Mouse (Mus musculus): ENCODE measurements at regions not wholly inside any gene's neighbourhood (a gene's known extent, or its start where the extent isn't known, plus 50 kb on each side); places are given as distances from the start of the nearest gene placed in this dataset.

DNA sequence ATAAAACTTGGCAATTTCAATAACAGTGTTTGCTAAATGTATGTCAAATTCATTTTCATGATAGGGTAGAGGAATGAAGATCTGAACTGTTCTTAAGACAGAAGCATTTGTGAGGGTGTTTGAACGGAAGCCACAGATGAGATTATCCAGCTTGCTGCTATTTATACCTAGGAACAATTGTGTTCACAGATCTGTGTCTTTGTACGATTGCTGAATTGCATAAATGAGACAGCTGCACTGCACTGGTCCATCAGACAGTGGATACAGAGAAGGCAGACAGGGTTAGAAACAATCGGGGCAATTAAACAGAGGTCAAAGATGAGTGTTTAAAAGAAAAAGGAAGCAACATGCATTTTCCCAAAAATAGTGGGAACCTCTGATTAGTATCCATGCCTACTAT, 786.6 kb upstream of the Chrm3 start:
- TF ChIP-seq ELF1 (IDR thresholded peaks at IDR 0.05; ENCODE audit: low read depth, low read length): no peak
- TF ChIP-seq MAZ (IDR thresholded peaks at IDR 0.05; ENCODE audit: low read depth, low read length): no peak
- no peak for TF ChIP-seq GABPA (IDR thresholded peaks at IDR 0.05; ENCODE audit: insufficient replicate concordance, low read depth, low read length)
- no peak for TF ChIP-seq CTCF (conservative IDR thresholded peaks at IDR 0.05 in 1 of 2, IDR thresholded peaks at IDR 0.05 in 1 of 2; ENCODE audit: low read depth in 2 of 2, low read length in 2 of 2)
- no peak for TF ChIP-seq ZNF384 (IDR thresholded peaks at IDR 0.05; ENCODE audit: low read depth, low read length)
- no peak for TF ChIP-seq EP300 (IDR thresholded peaks at IDR 0.05; ENCODE audit: low read length)
- no peak for TF ChIP-seq CHD1 (IDR thresholded peaks at IDR 0.05; ENCODE audit: low read depth, low read length)
- TF ChIP-seq KAT2A (IDR thresholded peaks at IDR 0.05; ENCODE audit: insufficient replicate concordance, low read length): no peak
- no peak for TF ChIP-seq JUND (conservative IDR thresholded peaks at IDR 0.05; ENCODE audit: low read depth, low read length)
- TF ChIP-seq TCF12 (IDR thresholded peaks at IDR 0.05; ENCODE audit: low read depth, low read length): no peak
- no peak for TF ChIP-seq RAD21 (IDR thresholded peaks at IDR 0.05; ENCODE audit: low read depth, low read length)
- TF ChIP-seq NRF1 (IDR thresholded peaks at IDR 0.05; ENCODE audit: low read depth, low read length): no peak
- no peak for TF ChIP-seq CHD2 (IDR thresholded peaks at IDR 0.05; ENCODE audit: low read length)
